Mouse (Mus musculus) liver, embryonic 14.5 days (tissue): Measurements from ENCODE around the gene Impdh2. TPM values are rescaled to one million over a fixed set of nuclear protein-coding genes. Genes with fewer than 3 reads are reported as not detected.

ENCODE experiments used
- ATAC-seq: fragments of 200-750 bp; cut with Nextera tagmentation; 2 replicates; pipeline ENCODE4 v1.8.0; 2017; ENCODE audit warnings: moderate number of reproducible peaks, mild to moderate bottlenecking, moderate library complexity; ENCODE audit not compliant: insufficient read depth
- DNase-seq, 3 experiments: peaks; one replicate each; pipeline ENCODE4 v3.0.0-alpha.2; 2012 to 2013; ENCODE audit warnings: low read depth in 3 of 3, low spot score in 3 of 3
- H3K27ac ChIP-seq: fragments of 300-500 bp; sonication (generic); 2 replicates; pipeline ENCODE4 v1.5.1; 2014; ENCODE audit warnings: moderate library complexity, mild to moderate bottlenecking, control low read depth, inconsistent platforms
- H3K27me3 ChIP-seq: fragments of 300-500 bp; sonication (generic); 2 replicates; pipeline ENCODE4 v1.6.1; 2014; ENCODE audit warnings: mild to moderate bottlenecking, low read length, moderate library complexity; ENCODE audit not compliant: control insufficient read depth, insufficient read depth
- H3K36me3 ChIP-seq: fragments of 300-500 bp; sonication (generic); replicated peaks from 2 replicates; pipeline ENCODE4 v1.6.1; 2014; ENCODE audit warnings: low read depth; ENCODE audit not compliant: control insufficient read depth, insufficient read depth
- H3K4me1 ChIP-seq, 2 experiments: fragments of 200-500 bp in 1 of 2; fragments of 300-500 bp in 1 of 2; sonication (generic) in 1 of 2; replicated peaks; 2 replicates each; pipeline ENCODE4 v1.6.1; 2012 to 2014; ENCODE audit warnings: antibody characterized with exemption in 1 of 2, inconsistent platforms in 1 of 2, low read length in 1 of 2; ENCODE audit not compliant: control insufficient read depth in 2 of 2, insufficient read depth in 2 of 2
- H3K4me2 ChIP-seq: fragments of 300-500 bp; sonication (generic); 2 replicates; pipeline ENCODE4 v1.6.1; 2014; ENCODE audit warnings: low read depth, mild to moderate bottlenecking, control low read depth, moderate library complexity
- H3K4me3 ChIP-seq, 2 experiments: fragments of 200-500 bp in 1 of 2; fragments of 300-500 bp in 1 of 2; sonication (generic) in 1 of 2; 2 replicates each; pipeline ENCODE4 v1.5.1; 2012 to 2014; ENCODE audit warnings: low read depth in 2 of 2, low read length in 2 of 2, mild to moderate bottlenecking in 2 of 2, control low read depth in 1 of 2, inconsistent platforms in 1 of 2, moderate library complexity in 1 of 2; ENCODE audit not compliant: insufficient read depth in 1 of 2
- H3K9ac ChIP-seq: fragments of 300-500 bp; sonication (generic); replicated peaks from 2 replicates; pipeline ENCODE4 v1.6.1; 2014; ENCODE audit warnings: mild to moderate bottlenecking, control low read depth, moderate library complexity
- H3K9me3 ChIP-seq: fragments of 300-500 bp; sonication (generic); 2 replicates; pipeline ENCODE4 v1.6.1; 2016; ENCODE audit warnings: low read length, mixed read lengths; ENCODE audit not compliant: control insufficient read depth
- CTCF ChIP-seq: IDR thresholded peaks from 2 replicates; pipeline ENCODE4 v1.5.1; 2016; ENCODE audit warnings: antibody characterized with exemption, low read depth, control low read depth
- EP300 ChIP-seq: IDR thresholded peaks from 2 replicates; pipeline ENCODE4 v1.6.1; 2016; ENCODE audit warnings: antibody characterized with exemption, low read depth
- WGBS: fragments of 180-500 bp; shearing (Covaris S2); extraction: QIAGEN DNeasy Blood & Tissue Kit; methylation state at CpG from one replicate; pipeline ENCODE4 v1.1.7; 2014; ENCODE audit not compliant: insufficient replicate concordance; 5-methylcytosine and 5-hydroxymethylcytosine counted together
- polyA plus RNA-seq, 2 experiments: library from polyadenylated mRNA; depleted of rRNA in 1 of 2; stranded (reverse) in 1 of 2; unstranded in 1 of 2; fragments of >200 nt; fragmentation: Nextera tagmentation in 1 of 2; extraction: Ambion mirVana in 1 of 2; gene quantifications; 2 replicates each; pipeline versions ENCODE4 v1.2.1 to v1.2.3; 2012 to 2014

Impdh2 gene
- polyA plus RNA-seq, 2 experiments: 104 to 117 TPM

DNA sequence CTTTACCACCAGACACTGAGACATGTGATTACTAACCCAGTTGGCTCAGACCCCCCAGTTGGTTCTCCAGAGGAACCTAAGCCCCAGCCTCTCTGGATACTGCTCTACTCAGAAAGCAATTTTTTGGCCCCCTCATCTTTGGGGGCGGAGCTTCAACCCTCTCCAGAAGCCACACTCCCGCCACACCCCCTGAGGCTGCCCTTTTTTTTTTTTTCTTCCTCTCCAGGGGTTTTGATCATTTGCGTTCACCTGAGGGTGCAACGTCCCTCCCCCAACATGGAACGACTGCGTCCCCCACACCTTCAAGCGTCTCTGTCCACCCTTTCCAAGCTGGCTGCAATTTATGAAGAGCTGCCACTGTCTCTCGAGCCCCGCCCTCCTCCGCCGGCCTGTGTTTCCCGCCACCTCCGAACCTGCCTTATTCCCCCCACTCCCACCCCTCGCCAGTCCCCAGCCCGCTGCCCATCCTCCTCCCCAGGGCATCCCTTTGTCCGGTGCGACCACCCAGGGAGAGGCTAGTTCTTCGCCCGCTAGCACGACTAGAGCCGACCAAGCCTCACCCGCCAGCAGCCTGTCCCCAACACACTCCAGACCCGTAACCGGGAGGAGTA is 18.0 kb downstream of the Impdh2 start:
- Histone ChIP-seq H3K36me3 (no peaks in the 10 kb centered on the region), H3K27me3 (no peaks in the 10 kb centered on the region), H3K9me3 (no peaks in the 10 kb centered on the region), H3K4me1 (peaks cover 3 to 13% of the 10 kb centered on the region in 2 experiments; a peak in 2 of 4 replicates), H3K4me3 (peak overlapping the region; percentile 76 to 81), H3K27ac (peak overlapping the region; percentile 38; the same call in 1 of the 2 replicates), H3K9ac (peak overlapping the region; percentile 80), H3K4me2 (peak overlapping the region; percentile 71)
- TF ChIP-seq EP300 (no peak), CTCF (no peak)
- WGBS: 0% methylated on average over 24 of the region's 24 CpGs
- peak; percentile 24; the same call in 1 of the 2 replicates for ATAC-seq
- DNase-seq: no peak

DNA sequence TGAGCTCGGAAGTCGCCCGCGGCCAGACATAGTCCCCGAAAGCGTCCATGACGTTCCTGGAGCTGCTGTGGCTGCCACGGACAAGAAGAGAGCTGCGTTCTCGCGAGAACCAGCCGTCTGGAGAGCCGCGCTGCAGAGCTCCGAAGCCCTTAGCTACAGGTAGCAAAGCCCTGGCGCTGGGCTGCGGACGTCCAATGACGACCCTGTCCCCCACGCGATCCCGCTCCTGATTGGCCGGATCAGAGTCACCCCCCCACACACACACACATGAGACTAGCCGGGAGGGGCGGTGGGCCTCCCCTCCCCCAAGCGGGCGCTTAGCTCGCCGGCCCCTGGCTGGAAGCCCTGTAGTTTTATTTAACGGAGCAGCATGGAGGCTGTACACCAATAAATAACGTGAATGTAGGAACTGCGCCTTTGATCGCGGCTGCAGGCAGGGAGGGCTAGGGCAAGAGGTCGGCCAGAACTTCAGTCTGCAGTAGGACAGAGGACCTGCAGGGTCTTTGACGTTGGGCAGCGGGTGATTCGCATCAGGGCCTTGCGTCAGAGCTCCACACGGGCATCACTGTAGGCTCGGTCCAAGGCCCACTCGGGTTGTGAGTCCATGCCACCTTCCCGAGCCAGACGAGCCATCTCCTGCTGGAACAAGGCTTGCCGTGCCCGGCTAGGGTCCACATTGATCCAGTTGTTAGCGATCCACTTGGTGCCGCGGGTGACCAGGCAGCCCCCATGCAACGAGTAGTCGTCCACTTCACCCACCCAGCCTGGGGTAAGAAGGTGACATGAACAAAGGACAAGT is 18.7 kb downstream of the Impdh2 start, which contains the start of gene Wdr6:
Gene Wdr6 (minus strand): TSS at position 195 of the 799 bp plus-strand sequence.
- TF ChIP-seq EP300 (peak; percentile 40; the same call in 1 of the 2 replicates), CTCF (0 out of 2 replicates have a peak, but pooled peaks have one; percentile 19)
- peak within 1 kb of the TSS; percentile 71 for H3K4me2 ChIP-seq
- peaks cover 3 to 13% of the 10 kb centered on the region in 2 experiments; a peak in 2 of 4 replicates for H3K4me1 ChIP-seq
- DNase-seq: peak; percentile 75 to 77 (median 76)
- H3K27me3 ChIP-seq: no peaks in the 10 kb centered on the region
- H3K27ac ChIP-seq: peak within 1 kb of the TSS; percentile 38; the same call in 1 of the 2 replicates
- peak; percentile 91 for ATAC-seq
- H3K9ac ChIP-seq: peak within 1 kb of the TSS; percentile 80
- WGBS: 7% methylated on average over 51 of the region's 51 CpGs
- peak within 1 kb of the TSS; percentile 76 to 81 for H3K4me3 ChIP-seq
- H3K9me3 ChIP-seq: no peaks in the 10 kb centered on the region
- no peaks in the 10 kb centered on the region for H3K36me3 ChIP-seq

DNA sequence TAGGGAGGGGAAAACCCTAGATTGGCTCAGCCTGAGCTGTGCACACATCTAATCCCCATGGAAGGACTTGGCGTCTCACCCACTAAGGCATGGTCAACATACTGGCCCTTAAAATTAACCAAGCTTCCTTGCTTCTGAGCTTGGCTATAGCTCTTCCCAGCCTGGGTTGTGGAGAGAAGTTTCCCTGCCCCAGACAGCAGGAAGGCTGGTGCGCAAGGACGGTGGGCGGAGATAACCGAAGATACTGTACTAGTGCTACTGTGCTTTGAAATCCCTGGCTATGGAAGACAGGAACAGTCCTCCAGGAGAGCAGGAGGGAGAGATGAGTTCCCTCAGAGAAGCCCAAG is 19.2 kb downstream of the Impdh2 start:
- WGBS: 68% methylated on average over 5 of the region's 5 CpGs
- Histone ChIP-seq H3K27me3 (no peaks in the 10 kb centered on the region), H3K4me1 (peaks cover 3 to 13% of the 10 kb centered on the region in 2 experiments; a peak in 2 of 4 replicates), H3K36me3 (no peaks in the 10 kb centered on the region), H3K27ac (no peak overlapping the region), H3K4me2 (peak overlapping the region; percentile 71), H3K9ac (peak overlapping the region; percentile 80; the same call in 1 of the 2 replicates), H3K9me3 (no peaks in the 10 kb centered on the region), H3K4me3 (peak overlapping the region; percentile 76 to 81; a peak in 3 of 4 replicates)
- DNase-seq (no peak), ATAC-seq (no peak)
- no peak for TF ChIP-seq EP300
- no peak for TF ChIP-seq CTCF

GRCm38 (mm10) chr9:108587571-108588180 is 27.6 kb downstream of the Impdh2 start:
- Histone ChIP-seq H3K9ac (no peak overlapping the region), H3K36me3 (no peaks in the 10 kb centered on the region), H3K4me2 (no peak overlapping the region), H3K4me3 (no peak overlapping the region), H3K27me3 (no peaks in the 10 kb centered on the region), H3K27ac (no peak overlapping the region), H3K4me1 (peaks cover 0 to 5% of the 10 kb centered on the region in 2 experiments; a peak in 2 of 4 replicates), H3K9me3 (no peaks in the 10 kb centered on the region)
- TF ChIP-seq CTCF (no peak), EP300 (no peak)
- DNase-seq (no peak), ATAC-seq (no peak)
- 38% methylated on average over 14 of the region's 14 CpGs for whole genome bisulfite sequencing

- H3K4me2 ChIP-seq: no peak overlapping the region
- TF ChIP-seq CTCF (peak; percentile 44), EP300 (no peak)
- H3K27me3 ChIP-seq: no peaks in the 10 kb centered on the region
- H3K4me3 ChIP-seq: no peak overlapping the region
- no peaks in the 10 kb centered on the region for H3K9me3 ChIP-seq
- no peak overlapping the region for H3K27ac ChIP-seq
- ATAC-seq (no peak), DNase-seq (no peak)
- no peaks in the 10 kb centered on the region for H3K36me3 ChIP-seq
- H3K9ac ChIP-seq: no peak overlapping the region
- peaks cover 0 to 5% of the 10 kb centered on the region in 2 experiments; a peak in 2 of 4 replicates for H3K4me1 ChIP-seq
- WGBS: 61% methylated on average over 5 of the region's 5 CpGs
These were observed 29.1 kb downstream of the Impdh2 start for GRCm38 (mm10) chr9:108589229-108589628.
